Mouse (Mus musculus): Measurements from ENCODE around the gene Esm1.

DNA sequence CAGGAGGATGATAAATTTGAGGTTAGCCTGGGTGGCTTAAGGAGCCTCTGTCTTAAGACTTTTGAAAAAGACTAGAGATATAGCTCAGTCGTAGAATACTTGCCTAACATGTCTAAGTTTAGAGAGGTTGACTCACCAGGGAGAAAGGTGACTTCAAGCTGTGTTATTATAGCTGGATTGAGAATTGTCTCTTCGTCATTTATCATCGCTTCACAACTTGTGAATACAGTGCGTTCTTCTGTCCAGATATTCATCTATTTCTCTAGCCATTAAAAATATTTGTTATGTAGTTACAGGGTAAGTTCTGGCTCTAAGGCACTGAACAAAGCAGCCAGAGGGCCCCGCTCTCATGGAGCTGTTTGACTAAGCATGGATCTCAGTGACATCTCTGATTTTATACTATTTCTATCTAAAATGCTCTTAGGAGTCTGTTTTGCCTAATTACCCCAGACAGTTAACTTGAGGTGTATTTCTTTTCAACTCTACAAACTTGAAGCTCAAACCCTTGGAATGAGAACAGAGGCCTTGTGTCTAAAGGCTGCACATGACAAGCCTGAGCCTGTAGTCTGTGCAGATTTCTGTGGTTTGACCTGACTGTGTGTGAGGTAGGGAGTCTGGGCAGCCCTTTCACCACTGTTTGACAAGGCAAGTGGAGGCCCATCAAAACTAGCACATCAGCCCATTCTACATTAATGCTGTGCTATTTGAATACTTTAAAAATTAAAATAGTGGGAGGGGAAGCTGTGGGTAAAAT is 45.0 kb upstream of the Esm1 start:
- TF ChIP-seq POLR2A (IDR thresholded peaks at IDR 0.05; ENCODE audit: insufficient read depth, low read depth, low read length) (no peak), CTCF (IDR thresholded peaks at IDR 0.05) (no peak)
